Mouse (Mus musculus): Measurements from ENCODE around the gene Ifi27. TPM values are rescaled to one million over a fixed set of nuclear protein-coding genes. Genes with fewer than 3 reads are reported as not detected.
"Not testable (repeated sequence)": the region's sequence is repeated elsewhere in the genome, so short reads cannot be mapped to it uniquely, and the experiment has no call there.

Ifi27 gene
- polyA plus RNA-seq, 1 experiment from 2014 or later = 3.6 TPM

DNA sequence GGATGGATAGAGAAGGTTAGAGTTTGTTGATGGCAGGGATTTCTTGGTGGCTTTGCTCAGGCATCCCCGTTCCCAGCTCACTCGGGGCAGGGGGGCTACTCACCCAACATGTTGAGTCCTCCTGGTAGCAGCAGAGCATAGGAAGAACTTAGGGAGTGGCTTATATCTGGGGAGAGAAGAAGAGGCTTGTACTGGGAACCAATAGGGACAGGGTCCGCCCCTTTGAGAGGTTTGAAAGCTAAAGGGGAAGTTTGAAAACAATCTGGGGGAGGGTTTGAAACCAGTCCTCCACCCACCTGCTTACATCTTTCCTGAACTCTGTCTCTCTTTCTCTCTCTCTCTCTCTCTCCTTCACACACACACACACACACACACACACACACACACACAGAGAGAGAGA lies 9.5 kb downstream of the Ifi27 start, which contains the start of gene Ifi27l2a:
Gene Ifi27l2a (minus strand): TSS at position 157 of the 400 bp plus-strand sequence.
- Histone ChIP-seq H3K9ac (replicated peaks; ENCODE audit: low read depth, low read length) (no peak within 1 kb of the TSS), H3K27ac (ENCODE audit: low read depth, low read length) (no peak within 1 kb of the TSS), H3K4me1 (ENCODE audit: control insufficient read depth, insufficient read depth, low read length) (no peaks in the 10 kb centered on the region), H3K4me3 (ENCODE audit: low read depth, low read length) (no peak within 1 kb of the TSS), H3K27me3 (ENCODE audit: control insufficient read depth, insufficient read depth, low read length) (no peaks in the 10 kb centered on the region), H3K9me3 (ENCODE audit: control insufficient read depth, low read length) (no peaks in the 10 kb centered on the region), H3K36me3 (ENCODE audit: control insufficient read depth, insufficient read depth, low read length) (no peaks in the 10 kb centered on the region), H3K4me2 (ENCODE audit: low read depth, low read length) (no peak within 1 kb of the TSS)
- 55% methylated on average over 3 of the region's 3 CpGs for WGBS
- ATAC-seq (ENCODE audit: low read depth) = no peak

DNA sequence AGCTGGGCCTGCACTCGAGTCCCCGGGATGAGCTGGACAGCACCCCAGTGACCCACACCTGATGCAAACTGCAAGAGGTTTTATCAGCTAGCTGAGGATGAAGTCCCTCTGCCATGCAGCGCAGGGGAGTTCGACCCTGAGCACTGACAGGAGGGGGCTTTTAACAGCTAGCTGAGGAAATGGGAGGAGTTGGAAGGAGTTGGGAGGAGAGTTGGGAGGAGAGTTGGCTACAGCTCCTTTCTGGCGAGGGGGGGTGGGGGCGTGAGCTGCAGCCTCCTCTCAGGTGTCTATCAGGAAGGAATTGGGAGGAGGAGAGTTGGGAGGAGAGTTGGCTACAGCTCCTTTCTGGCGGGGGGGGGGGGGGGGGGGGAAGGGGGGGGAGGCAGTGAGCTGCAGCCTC lies 10.2 kb downstream of the Ifi27 start:
- not testable (repeated sequence) for H3K27me3 ChIP-seq (ENCODE audit: control insufficient read depth, insufficient read depth, low read length); H3K9me3 ChIP-seq (ENCODE audit: control insufficient read depth, low read length); H3K27ac ChIP-seq (ENCODE audit: low read depth, low read length); H3K4me2 ChIP-seq (ENCODE audit: low read depth, low read length); H3K9ac ChIP-seq (replicated peaks; ENCODE audit: low read depth, low read length); ATAC-seq (ENCODE audit: low read depth); H3K4me3 ChIP-seq (ENCODE audit: low read depth, low read length); H3K4me1 ChIP-seq (ENCODE audit: control insufficient read depth, insufficient read depth, low read length); H3K36me3 ChIP-seq (ENCODE audit: control insufficient read depth, insufficient read depth, low read length)
- 50% methylated on average over 5 of the region's 7 CpGs for WGBS

GRCm38 (mm10) chr12:103445060-103445459 lies 11.0 kb downstream of the Ifi27 start:
- H3K9ac ChIP-seq (replicated peaks; ENCODE audit: low read depth, low read length) = no peak overlapping the region
- no peak overlapping the region for H3K4me2 ChIP-seq (ENCODE audit: low read depth, low read length)
- no peaks in the 10 kb centered on the region for H3K4me1 ChIP-seq (ENCODE audit: control insufficient read depth, insufficient read depth, low read length)
- ATAC-seq (ENCODE audit: low read depth) = no peak
- no peaks in the 10 kb centered on the region for H3K36me3 ChIP-seq (ENCODE audit: control insufficient read depth, insufficient read depth, low read length)
- no peak overlapping the region for H3K27ac ChIP-seq (ENCODE audit: low read depth, low read length)
- H3K27me3 ChIP-seq (ENCODE audit: control insufficient read depth, insufficient read depth, low read length) = no peaks in the 10 kb centered on the region
- WGBS = 85% methylated on average over 3 of the region's 3 CpGs
- H3K9me3 ChIP-seq (ENCODE audit: control insufficient read depth, low read length) = no peaks in the 10 kb centered on the region
- H3K4me3 ChIP-seq (ENCODE audit: low read depth, low read length) = no peak overlapping the region

GRCm38 (mm10) chr12:103453361-103453760 lies 19.4 kb downstream of the Ifi27 start:
- ATAC-seq (ENCODE audit: low read depth) = no peak
- no peak overlapping the region for H3K4me3 ChIP-seq (ENCODE audit: low read depth, low read length)

GRCm38 (mm10) chr12:103456727-103457126 lies 22.7 kb downstream of the Ifi27 start:
- not testable (repeated sequence) for ATAC-seq (ENCODE audit: low read depth); H3K4me1 ChIP-seq (ENCODE audit: control insufficient read depth, insufficient read depth, low read length); H3K36me3 ChIP-seq (ENCODE audit: control insufficient read depth, insufficient read depth, low read length); H3K4me2 ChIP-seq (ENCODE audit: low read depth, low read length); H3K9ac ChIP-seq (replicated peaks; ENCODE audit: low read depth, low read length); H3K4me3 ChIP-seq (ENCODE audit: low read depth, low read length); H3K27me3 ChIP-seq (ENCODE audit: control insufficient read depth, insufficient read depth, low read length); H3K9me3 ChIP-seq (ENCODE audit: control insufficient read depth, low read length); H3K27ac ChIP-seq (ENCODE audit: low read depth, low read length)
- WGBS = no CpG with 5 or more reads among the region's 1 CpGs

More at GRCm38 (mm10) chr12:103453361-103453760, 19.4 kb downstream of the Ifi27 start:
- no peaks in the 10 kb centered on the region for H3K4me1 ChIP-seq (ENCODE audit: control insufficient read depth, insufficient read depth, low read length)
- H3K9ac ChIP-seq (replicated peaks; ENCODE audit: low read depth, low read length) = no peak overlapping the region
- H3K27ac ChIP-seq (ENCODE audit: low read depth, low read length) = no peak overlapping the region
- no peak overlapping the region for H3K4me2 ChIP-seq (ENCODE audit: low read depth, low read length)
- no peaks in the 10 kb centered on the region for H3K9me3 ChIP-seq (ENCODE audit: control insufficient read depth, low read length)
- no peaks in the 10 kb centered on the region for H3K36me3 ChIP-seq (ENCODE audit: control insufficient read depth, insufficient read depth, low read length)
- H3K27me3 ChIP-seq (ENCODE audit: control insufficient read depth, insufficient read depth, low read length) = no peaks in the 10 kb centered on the region

- Histone ChIP-seq H3K27me3 (ENCODE audit: control insufficient read depth, insufficient read depth, low read length) (no peaks in the 10 kb centered on the region), H3K9me3 (ENCODE audit: control insufficient read depth, low read length) (no peaks in the 10 kb centered on the region), H3K4me1 (ENCODE audit: control insufficient read depth, insufficient read depth, low read length) (no peaks in the 10 kb centered on the region), H3K9ac (replicated peaks; ENCODE audit: low read depth, low read length) (no peak within 1 kb of the TSS), H3K36me3 (ENCODE audit: control insufficient read depth, insufficient read depth, low read length) (no peaks in the 10 kb centered on the region), H3K4me3 (ENCODE audit: low read depth, low read length) (no peak within 1 kb of the TSS), H3K27ac (ENCODE audit: low read depth, low read length) (no peak within 1 kb of the TSS), H3K4me2 (ENCODE audit: low read depth, low read length) (no peak within 1 kb of the TSS)
- no peak for ATAC-seq (ENCODE audit: low read depth)
- 77% methylated on average over 3 of the region's 3 CpGs for WGBS
Observed at GRCm38 (mm10) chr12:103457140-103457539, 23.1 kb downstream of the Ifi27 start, which contains the start of gene Ifi27l2b. Gene Ifi27l2b, minus strand, starts transcription at chr12:103457223.

DNA sequence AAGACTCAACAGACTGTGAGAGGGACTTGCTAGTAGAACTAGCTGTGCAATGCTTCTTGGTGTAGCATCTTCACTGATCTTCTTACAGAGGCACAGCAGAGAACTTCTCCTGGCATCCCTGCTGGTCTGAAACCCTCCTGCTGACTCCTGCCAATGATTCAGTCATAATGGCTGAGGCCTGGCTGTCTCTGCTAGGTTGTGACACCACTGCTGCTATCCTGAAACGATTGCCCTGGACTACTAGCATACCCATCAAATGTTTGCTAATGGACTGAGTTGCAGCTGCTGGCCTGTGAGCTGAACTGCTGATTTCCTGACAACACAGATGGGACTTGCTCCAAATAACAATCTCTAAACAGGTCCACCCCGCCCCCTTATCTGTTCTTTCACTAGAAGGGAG lies 40.5 kb downstream of the Ifi27 start:
- 48% methylated on average over 2 of the region's 2 CpGs for WGBS
- Histone ChIP-seq H3K27me3 (ENCODE audit: control insufficient read depth, insufficient read depth, low read length) (no peaks in the 10 kb centered on the region), H3K4me1 (ENCODE audit: control insufficient read depth, insufficient read depth, low read length) (no peaks in the 10 kb centered on the region), H3K9ac (replicated peaks; ENCODE audit: low read depth, low read length) (no peak overlapping the region), H3K4me2 (ENCODE audit: low read depth, low read length) (no peak overlapping the region), H3K36me3 (ENCODE audit: control insufficient read depth, insufficient read depth, low read length) (no peaks in the 10 kb centered on the region), H3K9me3 (ENCODE audit: control insufficient read depth, low read length) (no peaks in the 10 kb centered on the region), H3K4me3 (ENCODE audit: low read depth, low read length) (no peak overlapping the region), H3K27ac (ENCODE audit: low read depth, low read length) (no peak overlapping the region)
- no peak for ATAC-seq (ENCODE audit: low read depth)

- H3K4me2 ChIP-seq (ENCODE audit: low read depth, low read length) = no peak overlapping the region
- WGBS = 78% methylated on average over 1 of the region's 1 CpGs
- H3K27ac ChIP-seq (ENCODE audit: low read depth, low read length) = no peak overlapping the region
- H3K36me3 ChIP-seq (ENCODE audit: control insufficient read depth, insufficient read depth, low read length) = no peaks in the 10 kb centered on the region
- no peak overlapping the region for H3K4me3 ChIP-seq (ENCODE audit: low read depth, low read length)
- H3K9me3 ChIP-seq (ENCODE audit: control insufficient read depth, low read length) = no peaks in the 10 kb centered on the region
- ATAC-seq (ENCODE audit: low read depth) = no peak
- H3K27me3 ChIP-seq (ENCODE audit: control insufficient read depth, insufficient read depth, low read length) = no peaks in the 10 kb centered on the region
- no peaks in the 10 kb centered on the region for H3K4me1 ChIP-seq (ENCODE audit: control insufficient read depth, insufficient read depth, low read length)
- no peak overlapping the region for H3K9ac ChIP-seq (replicated peaks; ENCODE audit: low read depth, low read length)
Observed at GRCm38 (mm10) chr12:103476779-103477389, 42.9 kb downstream of the Ifi27 start.

- H3K27ac ChIP-seq (ENCODE audit: low read depth, low read length) = no peak overlapping the region
- no peak overlapping the region for H3K4me2 ChIP-seq (ENCODE audit: low read depth, low read length)
- no peaks in the 10 kb centered on the region for H3K36me3 ChIP-seq (ENCODE audit: control insufficient read depth, insufficient read depth, low read length)
- H3K9ac ChIP-seq (replicated peaks; ENCODE audit: low read depth, low read length) = no peak overlapping the region
- H3K27me3 ChIP-seq (ENCODE audit: control insufficient read depth, insufficient read depth, low read length) = no peaks in the 10 kb centered on the region
- H3K9me3 ChIP-seq (ENCODE audit: control insufficient read depth, low read length) = no peaks in the 10 kb centered on the region
- no peak for ATAC-seq (ENCODE audit: low read depth)
- no peaks in the 10 kb centered on the region for H3K4me1 ChIP-seq (ENCODE audit: control insufficient read depth, insufficient read depth, low read length)
- 82% methylated on average over 7 of the region's 7 CpGs for WGBS
- H3K4me3 ChIP-seq (ENCODE audit: low read depth, low read length) = no peak overlapping the region
Observed at GRCm38 (mm10) chr12:103477461-103478015, 43.5 kb downstream of the Ifi27 start.
